Mouse (Mus musculus) layer of hippocampus, adult 2 months (tissue): ENCODE results near the gene Gm867. TPM values are rescaled to one million over a fixed set of nuclear protein-coding genes. Genes with fewer than 3 reads are reported as not detected.
A peak's percentile ranks its signal among the peaks of the same experiment; 100 is the strongest.

Experiments
- DNase-seq, 2 experiments: peaks; one replicate each; pipeline ENCODE4 v3.0.0; 2022; ENCODE audit warnings: low spot score in 2 of 2
- H3K27ac ChIP-seq: fragments of 200-600 bp; 2 replicates; pipeline ENCODE4 v1.8.1; 2022
- H3K4me3 ChIP-seq: fragments of 200-600 bp; 2 replicates; pipeline ENCODE4 v1.8.1; 2022; ENCODE audit warnings: mild to moderate bottlenecking
- CTCF ChIP-seq: fragments of 200-600 bp; conservative IDR thresholded peaks from 2 replicates; pipeline ENCODE4 v1.8.1; 2022; ENCODE audit warnings: antibody characterized with exemption, mild to moderate bottlenecking, moderate library complexity
- total RNA-seq, 2 experiments: library from RNA; stranded (reverse); gene quantifications; 2 replicates each; pipeline ENCODE4 v1.2.3; 2021

Gm867 gene
- total RNA-seq, 2 experiments from 2014 or later, result 0.56 TPM; not detected in 1

DNA sequence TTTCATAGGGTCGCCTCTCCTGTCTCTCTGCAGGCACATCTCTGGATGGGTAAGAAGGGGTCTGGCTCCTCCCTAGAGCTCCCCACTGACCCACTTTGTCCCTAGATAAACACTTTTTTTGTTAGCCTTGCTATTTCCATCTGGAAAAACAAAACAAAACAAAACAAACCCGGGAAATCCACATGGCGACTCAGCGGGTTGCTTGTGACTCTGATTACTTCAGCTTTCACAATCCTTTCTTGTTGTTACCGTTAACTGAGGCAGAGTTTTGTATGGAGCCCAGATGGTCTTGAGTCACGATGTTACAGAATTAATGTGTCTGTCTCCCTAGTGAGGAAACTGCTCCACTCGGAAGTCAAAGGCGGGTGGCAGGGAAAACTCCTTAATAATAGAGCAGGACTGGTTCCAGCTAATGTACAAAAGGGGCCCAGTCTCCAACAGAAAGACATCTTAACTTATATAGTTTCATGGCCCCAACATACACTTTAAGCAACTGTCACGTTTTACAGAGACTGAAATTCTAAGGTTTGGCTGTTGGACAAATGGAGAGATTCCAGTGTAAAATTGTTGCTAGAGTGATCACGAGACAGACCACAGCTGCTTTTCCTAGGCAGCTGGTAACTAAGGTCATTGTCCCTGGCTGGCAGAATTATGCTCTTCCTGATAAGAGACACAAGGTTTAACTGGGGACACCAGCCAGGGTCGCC lies 3.7 kb upstream of the Gm867 start:
- DNase-seq, result peak; percentile 43 to 60
- H3K4me3 ChIP-seq, result no peak overlapping the region
- TF ChIP-seq CTCF, result no peak
- H3K27ac ChIP-seq, result 0 out of 2 replicates have a peak overlapping the region, but pooled peaks have one; percentile 5

DNA sequence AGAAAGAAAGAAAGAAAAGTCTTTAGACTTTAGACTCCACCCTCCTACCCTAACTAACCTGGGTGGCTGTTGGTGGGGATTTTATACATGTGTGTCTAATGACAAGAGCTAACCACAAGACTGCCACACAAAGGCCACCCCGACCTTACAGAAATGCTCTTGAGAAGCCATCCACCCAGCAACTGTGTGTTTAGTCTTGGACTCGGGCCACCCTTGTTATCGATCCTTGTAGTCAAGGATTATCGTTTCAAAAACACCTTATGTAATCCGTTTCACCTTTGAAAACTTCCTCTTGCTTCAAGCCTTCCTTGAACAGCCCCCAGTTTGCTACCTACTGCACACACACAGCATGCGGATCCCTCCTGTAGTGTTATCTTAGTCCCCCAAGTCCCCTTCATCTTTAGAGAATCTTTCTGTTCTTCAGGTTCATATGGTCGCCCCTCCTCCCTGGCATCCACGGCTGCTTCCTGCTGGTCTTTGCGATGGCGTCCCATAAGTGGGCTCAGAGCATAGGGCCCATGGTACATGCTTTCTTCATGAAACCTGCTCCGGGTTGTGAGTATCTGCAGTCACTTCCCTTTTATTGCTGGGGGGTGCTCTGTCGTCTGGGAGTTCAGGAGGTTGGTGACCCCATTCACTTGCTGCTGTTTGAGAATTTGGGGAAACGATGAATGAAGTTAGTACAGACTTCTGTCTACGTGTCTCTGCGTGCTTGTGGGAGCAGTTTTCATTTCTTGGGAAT lies 2.4 kb upstream of the Gm867 start, which contains the start of gene Vpreb3:
Gene Vpreb3 (plus strand): TSS at position 322 of the 742 bp plus-strand sequence.
- Histone ChIP-seq H3K27ac (0 out of 2 replicates have a peak within 1 kb of the TSS, but pooled peaks have one; percentile 5), H3K4me3 (no peak within 1 kb of the TSS)
- no peak for TF ChIP-seq CTCF
- DNase-seq, result no peak

DNA sequence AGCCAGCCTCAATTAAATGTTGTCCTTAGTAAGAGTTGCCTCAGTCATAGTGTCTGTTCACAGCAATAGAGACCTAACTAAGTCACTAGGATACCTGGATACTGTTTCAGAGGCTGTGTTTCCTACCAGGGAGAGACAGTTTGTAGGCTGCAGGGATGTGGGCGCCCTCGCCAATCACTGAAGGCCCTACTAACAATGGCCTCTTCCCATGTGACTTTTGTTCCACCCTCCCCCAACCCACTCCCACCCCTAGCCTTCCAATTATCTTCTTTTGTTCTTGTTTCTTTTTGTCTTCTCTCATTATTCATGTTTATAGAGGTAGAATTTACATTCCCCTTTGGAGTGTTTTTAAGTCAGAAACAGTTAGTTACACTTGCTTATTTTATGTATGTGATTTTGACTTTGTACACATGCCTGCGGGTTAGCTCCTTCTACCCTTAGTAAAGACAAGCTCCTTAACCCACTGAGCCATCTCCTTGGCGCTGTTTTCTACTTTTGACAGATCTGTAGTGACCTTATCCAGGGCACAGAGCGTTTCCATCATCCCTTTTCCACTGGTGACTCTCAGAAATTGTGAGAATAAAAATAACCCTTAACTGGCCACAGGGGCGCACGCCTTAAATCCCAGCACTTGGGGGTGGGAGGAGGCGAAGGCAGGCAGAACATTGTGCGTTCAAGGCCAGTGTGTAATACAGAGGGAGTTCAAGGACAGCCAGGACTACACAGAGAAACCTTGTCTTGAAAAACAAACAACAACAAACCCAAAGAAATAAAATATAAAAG lies 761 bp upstream of the Gm867 start:
- no peak for DNase-seq
- no peak overlapping the region for H3K4me3 ChIP-seq
- no peak for TF ChIP-seq CTCF
- H3K27ac ChIP-seq, result no peak overlapping the region

DNA sequence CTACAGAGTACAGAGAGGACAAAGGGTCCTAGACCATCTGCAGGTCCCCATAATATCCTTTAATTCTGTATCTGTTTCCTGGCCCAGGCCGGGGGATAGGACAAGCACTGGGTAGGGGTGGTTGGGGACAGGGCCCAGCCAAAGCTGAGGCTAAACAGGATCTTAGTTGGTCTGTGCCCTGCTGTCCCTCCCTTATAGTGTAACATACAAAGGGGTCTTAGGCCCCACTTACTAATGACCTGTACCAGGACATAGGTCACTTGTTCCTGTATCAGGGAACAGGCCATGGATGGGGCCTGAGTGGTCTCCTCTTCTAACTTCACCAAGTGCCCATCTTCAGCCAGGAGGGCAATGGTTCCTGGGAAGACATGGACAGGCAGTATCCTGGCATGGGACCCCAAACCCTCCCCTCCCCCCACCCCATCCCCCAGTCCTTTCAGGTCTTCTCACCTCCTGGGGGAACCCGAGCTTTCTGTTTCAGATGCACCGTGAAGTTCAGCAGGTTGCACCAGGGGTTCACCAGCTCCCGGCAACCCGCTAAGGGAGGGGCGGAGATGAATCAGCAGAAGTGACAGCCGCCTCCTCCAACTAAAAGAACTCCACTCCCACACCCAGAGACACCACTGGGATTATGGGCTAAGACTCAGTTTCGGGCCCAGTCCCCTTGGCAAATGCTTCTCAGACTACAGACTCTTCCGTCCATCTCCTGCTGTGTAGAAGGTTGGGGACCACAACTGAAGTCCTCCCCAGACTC lies 814 bp downstream of the Gm867 start:
- no peak for TF ChIP-seq CTCF
- no peak overlapping the region for H3K4me3 ChIP-seq
- DNase-seq, result peak in 1 of 2 experiments; percentile 43
- H3K27ac ChIP-seq, result no peak overlapping the region

DNA sequence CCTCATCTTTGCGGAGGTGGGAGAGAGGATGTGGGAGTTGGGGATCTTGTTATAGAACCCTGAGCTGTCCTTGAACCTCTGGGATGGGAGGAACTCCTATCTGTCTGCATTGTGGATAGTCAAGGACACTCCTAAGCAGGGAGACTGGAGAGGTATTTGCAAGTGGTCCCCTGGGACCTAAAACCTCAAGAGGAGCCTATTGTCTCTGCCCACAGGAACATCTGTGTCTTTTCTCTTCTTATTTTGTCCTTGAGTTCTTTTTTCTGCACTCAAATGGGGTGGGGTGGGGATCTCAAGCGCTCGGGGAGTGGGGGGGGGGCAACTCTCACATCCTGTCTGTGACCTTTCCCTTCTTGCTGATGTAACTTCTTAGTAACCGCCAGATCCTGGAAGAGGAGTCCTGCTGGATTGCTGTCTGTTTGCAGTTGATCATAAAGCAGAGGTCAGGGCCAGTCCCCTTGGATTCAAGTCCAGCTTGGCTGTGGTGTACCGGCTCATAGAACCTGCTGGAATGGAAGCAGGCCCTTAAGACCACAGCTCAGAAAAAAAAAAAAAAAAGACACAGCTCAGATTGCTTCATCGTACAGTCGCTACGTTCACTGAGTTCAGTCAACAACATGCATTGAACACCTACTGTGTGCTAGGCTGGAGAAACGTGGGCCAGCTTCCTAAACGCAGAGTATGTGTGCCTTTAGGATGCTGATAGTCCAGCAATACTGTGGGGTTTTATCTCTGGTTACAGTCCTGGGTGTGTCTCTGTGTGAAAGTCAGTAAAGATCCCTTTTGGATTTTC lies 2.4 kb downstream of the Gm867 start:
- no peak for TF ChIP-seq CTCF
- Histone ChIP-seq H3K27ac (no peak overlapping the region), H3K4me3 (no peak overlapping the region)
- no peak for DNase-seq

DNA sequence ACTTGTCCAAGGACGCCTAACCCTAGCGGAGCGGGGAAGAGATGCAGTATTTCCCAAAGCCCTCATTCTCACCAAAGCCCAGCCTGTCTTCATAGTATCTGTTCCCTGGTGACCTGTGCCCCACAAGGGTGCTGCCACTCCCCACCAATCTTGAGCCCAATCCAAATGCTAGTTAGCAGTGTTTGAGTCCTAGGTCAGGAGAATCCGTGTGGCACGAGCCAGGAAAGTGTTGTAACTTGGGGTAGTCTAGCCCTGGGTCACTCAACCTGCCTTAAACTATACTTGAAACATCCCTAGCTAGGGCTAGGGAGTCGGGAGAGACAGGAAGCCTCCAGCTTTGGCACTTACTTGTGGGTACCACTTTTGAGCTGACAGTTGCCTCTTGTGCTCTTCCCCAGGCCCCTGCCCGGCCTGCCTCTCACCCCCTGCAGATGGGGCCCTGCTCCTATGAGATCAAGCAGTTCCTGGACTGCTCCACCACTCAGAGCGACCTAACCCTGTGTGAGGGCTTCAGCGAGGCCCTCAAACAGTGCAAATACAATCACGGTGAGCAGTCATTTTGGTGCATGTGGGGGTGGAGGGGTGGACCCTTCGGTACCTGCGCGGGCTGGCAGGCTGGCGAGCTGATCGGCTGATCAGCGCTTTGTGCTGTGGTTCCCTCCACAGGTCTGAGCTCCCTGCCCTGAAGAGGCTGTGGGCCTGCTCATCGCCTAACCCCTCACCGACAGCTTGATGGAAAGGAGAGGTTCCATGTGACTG lies 3.4 kb downstream of the Gm867 start:
- no peak for TF ChIP-seq CTCF
- Histone ChIP-seq H3K4me3 (peak overlapping the region; percentile 84), H3K27ac (peak overlapping the region; percentile 89; the same call in 1 of the 2 replicates)
- no peak for DNase-seq

DNA sequence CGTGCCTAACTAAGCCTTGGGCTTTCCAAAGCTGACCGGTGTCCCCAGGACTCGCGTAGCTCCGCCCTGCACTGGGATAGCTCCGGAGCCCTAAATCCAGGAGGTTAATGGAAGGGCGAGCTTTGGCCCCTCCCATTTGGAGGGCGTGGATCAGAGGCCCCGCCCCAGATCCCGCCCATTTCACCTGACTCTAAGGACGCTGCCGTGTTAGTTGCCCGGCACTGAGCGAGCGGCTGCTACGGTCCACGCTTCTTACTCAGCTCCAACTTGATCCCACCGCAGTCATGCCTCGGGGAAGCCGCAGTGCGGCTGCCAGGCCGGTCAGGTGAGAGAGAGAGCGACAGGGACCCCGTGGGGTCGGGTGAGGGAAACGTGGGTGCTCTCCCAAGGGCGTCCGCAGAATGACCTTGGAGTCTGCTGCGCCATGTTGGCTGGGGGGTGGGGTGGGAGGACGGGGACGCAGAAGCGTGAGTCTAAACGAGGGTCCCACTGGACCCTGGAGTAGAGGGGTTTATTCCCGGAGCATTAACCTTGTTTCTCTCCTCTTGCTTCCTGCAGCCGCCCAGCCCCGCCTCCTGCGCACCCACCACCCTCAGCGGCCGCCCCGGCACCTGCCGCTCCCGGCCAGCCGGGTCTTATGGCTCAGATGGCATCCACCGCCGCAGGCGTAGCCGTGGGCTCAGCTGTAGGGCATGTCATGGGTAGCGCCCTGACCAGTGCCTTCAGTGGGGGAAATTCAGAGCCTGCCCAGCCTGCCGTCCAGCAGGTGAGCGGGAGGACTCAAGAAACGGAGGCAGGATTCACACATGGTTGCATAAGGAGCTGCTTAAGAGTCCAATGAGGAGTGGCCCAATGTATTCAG lies 4.6 kb downstream of the Gm867 start, which contains the start of gene Mmp11:
Gene Mmp11 (minus strand): TSS at position 817 of the 862 bp plus-strand sequence.
- H3K4me3 ChIP-seq, result peak within 1 kb of the TSS; percentile 84
- DNase-seq, result peak; percentile 67 to 78
- TF ChIP-seq CTCF, result no peak
- peak within 1 kb of the TSS; percentile 89 for H3K27ac ChIP-seq

DNA sequence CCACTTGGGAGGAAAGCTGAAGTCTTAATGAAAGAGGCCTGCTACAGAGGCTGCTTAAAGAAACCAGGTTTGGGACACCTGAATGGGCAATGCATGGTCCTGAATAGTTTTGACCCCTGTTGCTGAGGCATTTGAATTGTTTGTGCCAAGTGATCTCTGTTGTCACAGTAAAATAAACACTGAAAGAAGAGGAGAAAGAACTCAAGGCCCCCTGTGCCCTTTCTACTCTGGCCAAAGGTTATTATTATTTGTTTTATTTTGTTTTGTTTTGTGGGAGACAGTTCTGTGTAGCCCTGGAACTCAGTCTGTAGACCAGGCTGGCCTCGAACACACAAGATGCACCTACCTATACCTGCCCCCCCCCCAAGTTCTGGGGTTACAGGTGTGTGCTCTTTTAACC lies 5.5 kb downstream of the Gm867 start:
- Histone ChIP-seq H3K27ac (no peak overlapping the region; the same call in 1 of the 2 replicates), H3K4me3 (peak overlapping the region; percentile 84; the same call in 1 of the 2 replicates)
- DNase-seq, result no peak
- TF ChIP-seq CTCF, result no peak

DNA sequence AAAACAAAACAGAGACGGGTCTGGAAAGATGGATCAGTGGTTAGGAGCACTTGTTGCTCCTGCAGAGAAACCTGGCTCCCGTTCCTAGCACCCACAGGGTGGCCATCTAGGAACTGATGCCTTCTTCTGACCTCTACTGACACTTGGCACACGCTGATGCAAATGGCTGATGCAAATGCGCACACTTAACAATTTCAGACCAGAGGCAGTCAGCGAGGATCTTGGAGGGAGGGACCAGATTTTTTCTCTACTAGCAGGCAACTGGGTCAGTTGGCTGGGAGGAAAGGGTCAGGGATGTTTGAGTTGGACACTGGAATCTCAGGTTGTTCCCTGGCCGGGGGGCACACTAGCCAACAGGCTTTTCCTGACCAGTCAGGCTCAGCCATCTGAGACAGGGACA lies 7.6 kb downstream of the Gm867 start, which contains the start of gene Chchd10:
Gene Chchd10 (plus strand): TSS at position 240 of the 400 bp plus-strand sequence.
- peak within 1 kb of the TSS; percentile 58 for H3K27ac ChIP-seq
- peak within 1 kb of the TSS; percentile 64 for H3K4me3 ChIP-seq
- no peak for DNase-seq
- TF ChIP-seq CTCF, result no peak
